In the genomic region with DNA sequence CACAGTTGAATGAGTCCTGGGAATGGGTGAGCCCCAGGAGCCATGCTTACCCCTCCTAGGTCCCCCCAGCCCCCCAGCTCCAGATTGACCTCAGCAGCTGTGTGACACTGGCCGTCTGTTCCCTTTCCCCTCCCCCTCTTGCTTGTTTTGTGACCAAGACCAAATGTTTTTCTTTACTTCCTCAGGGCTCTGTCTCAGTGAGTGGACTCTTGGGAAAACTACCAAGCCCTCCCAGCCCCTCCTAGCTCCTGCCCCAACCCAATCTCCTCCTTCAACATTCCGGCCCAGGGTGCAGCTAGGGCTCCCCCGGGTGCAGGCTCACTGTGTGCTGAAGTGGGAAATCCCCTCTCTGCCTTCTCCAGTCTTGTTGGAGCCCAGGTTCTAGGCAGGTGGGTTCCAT, we compare ENCODE assay signal across 8 mouse cellular contexts. TPM values are rescaled to one million over a fixed set of nuclear protein-coding genes. Genes with fewer than 3 reads are reported as not detected.
A peak's percentile ranks its signal among the peaks of the same experiment; 100 is the strongest.
DNase-seq lines count a peak whose midpoint lies in the region; ATAC-seq and TF ChIP-seq lines count a peak whose summit lies in the region.

No protein-coding gene starts in this region.

- peak overlapping the region; percentile 82 for H3K4me3 ChIP-seq in forebrain, embryonic 12.5 days (replicated peaks)
- H3K4me3 ChIP-seq in hindbrain, embryonic 16.5 days (ENCODE audit: low read length), result peak overlapping the region; percentile 99; the same call in 1 of the 2 replicates
- peak overlapping the region; percentile 96 for H3K4me3 ChIP-seq in liver, embryonic 15.5 days (replicated peaks)
- H3K4me3 ChIP-seq in small intestine, adult 2 months (ENCODE audit: low read depth, low read length), result peak overlapping the region; percentile 65

- H3K27ac ChIP-seq in forebrain, embryonic 12.5 days, result peak overlapping the region; percentile 21
- H3K27ac ChIP-seq in hindbrain, embryonic 16.5 days (ENCODE audit: low read depth, low read length), result peak overlapping the region; percentile 64; the same call in 1 of the 2 replicates
- peak overlapping the region; percentile 97 for H3K27ac ChIP-seq in liver, embryonic 15.5 days (replicated peaks)
- peak overlapping the region; percentile 92 for H3K27ac ChIP-seq in small intestine, adult 2 months (ENCODE audit: insufficient read depth, low read depth, low read length)

- H3K9me3 ChIP-seq in forebrain, embryonic 12.5 days, result no peaks in the 10 kb centered on the region
- no peaks in the 10 kb centered on the region for H3K9me3 ChIP-seq in hindbrain, embryonic 16.5 days (ENCODE audit: control insufficient read depth, low read length)
- H3K9me3 ChIP-seq in liver, embryonic 15.5 days (replicated peaks), result no peaks in the 10 kb centered on the region

- no peak for ATAC-seq in forebrain, embryonic 12.5 days (ENCODE audit: low FRiP score)
- no peak for ATAC-seq in hindbrain, embryonic 16.5 days
- ATAC-seq in liver, embryonic 15.5 days (ENCODE audit: insufficient read depth), result no peak

- no peaks in the 10 kb centered on the region for H3K27me3 ChIP-seq in forebrain, embryonic 12.5 days
- no peaks in the 10 kb centered on the region for H3K27me3 ChIP-seq in hindbrain, embryonic 16.5 days (replicated peaks; ENCODE audit: control insufficient read depth, insufficient read depth, low read length)
- H3K27me3 ChIP-seq in liver, embryonic 15.5 days, result no peaks in the 10 kb centered on the region
- no peaks in the 10 kb centered on the region for H3K27me3 ChIP-seq in small intestine, adult 2 months (ENCODE audit: control insufficient read depth, insufficient read depth, low read length)

- 59% methylated on average over 3 of the region's 3 CpGs for WGBS in forebrain, embryonic 12.5 days
- 30% methylated on average over 3 of the region's 3 CpGs for WGBS in hindbrain, embryonic 16.5 days
- 20% methylated on average over 3 of the region's 3 CpGs for WGBS in liver, embryonic 15.5 days (ENCODE audit: insufficient replicate concordance)
- 7% methylated on average over 3 of the region's 3 CpGs for WGBS in small intestine, adult 2 months

- peaks cover 25% of the 10 kb centered on the region for H3K36me3 ChIP-seq in forebrain, embryonic 12.5 days (replicated peaks)
- H3K36me3 ChIP-seq in hindbrain, embryonic 16.5 days (ENCODE audit: control insufficient read depth, insufficient read depth, low read length), result peaks cover 8% of the 10 kb centered on the region
- H3K36me3 ChIP-seq in liver, embryonic 15.5 days (replicated peaks), result peaks cover 28% of the 10 kb centered on the region
- H3K36me3 ChIP-seq in small intestine, adult 2 months (ENCODE audit: control insufficient read depth, insufficient read depth, low read length), result peaks cover 16% of the 10 kb centered on the region

- peaks cover 48% of the 10 kb centered on the region for H3K4me1 ChIP-seq in forebrain, embryonic 12.5 days
- H3K4me1 ChIP-seq in hindbrain, embryonic 16.5 days (ENCODE audit: control insufficient read depth, insufficient read depth, low read depth, low read length), result peaks cover 29% of the 10 kb centered on the region
- peaks cover 58% of the 10 kb centered on the region for H3K4me1 ChIP-seq in liver, embryonic 15.5 days (replicated peaks)
- H3K4me1 ChIP-seq in small intestine, adult 2 months (ENCODE audit: control insufficient read depth, insufficient read depth, insufficient read length, low read length), result peaks cover 18% of the 10 kb centered on the region

- peak overlapping the region; percentile 72 for H3K9ac ChIP-seq in forebrain, embryonic 12.5 days
- peak overlapping the region; percentile 47 for H3K9ac ChIP-seq in hindbrain, embryonic 16.5 days (ENCODE audit: low read depth, low read length)
- peak overlapping the region; percentile 87 for H3K9ac ChIP-seq in liver, embryonic 15.5 days

- peak; percentile 48 to 56 for DNase-seq in spleen, postnatal 36 days (ENCODE audit: low spot score in 2 of 2)
- no peak for DNase-seq in spleen, postnatal 14 days (ENCODE audit: low spot score in 2 of 2)
- DNase-seq in adrenal gland, adult 2 months, result no peak
- no peak for DNase-seq in T-cell, adult 2 months (ENCODE audit: low spot score)

- no peak for TF ChIP-seq CTCF in small intestine, adult 2 months (IDR thresholded peaks at IDR 0.05; ENCODE audit: extremely low read depth, insufficient read length, insufficient replicate concordance, low read depth, low read length)

- TF ChIP-seq POLR2A in small intestine, adult 2 months (IDR thresholded peaks at IDR 0.05; ENCODE audit: low read depth, low read length), result 0 out of 2 replicates have a peak, but pooled peaks have one; percentile 10

- H3K4me2 ChIP-seq in forebrain, embryonic 12.5 days, result peak overlapping the region; percentile 82
- peak overlapping the region; percentile 97 for H3K4me2 ChIP-seq in hindbrain, embryonic 16.5 days (ENCODE audit: low read length)
- H3K4me2 ChIP-seq in liver, embryonic 15.5 days, result peak overlapping the region; percentile 93

RNA-seq across cellular contexts. Expression of a gene that starts 1.6 kb away (rescaled TPM):
- 9.6 and 10.1 TPM in 2 replicates for polyA plus RNA-seq in forebrain, embryonic 12.5 days (2016; fragmentation: Nextera tagmentation; extraction: Ambion mirVana)
- 7.4 and 7.6 TPM in 2 replicates for polyA plus RNA-seq in hindbrain, embryonic 16.5 days (2015; fragmentation: Nextera tagmentation; extraction: Ambion mirVana)
- polyA plus RNA-seq in liver, embryonic 15.5 days (2015; fragmentation: Nextera tagmentation; extraction: Ambion mirVana), result 6.0 and 7.8 TPM in 2 replicates
- 19.1 and 29.0 TPM in 2 replicates for polyA plus RNA-seq in small intestine, adult 2 months (2012; rRNA removed)
- total RNA-seq in adrenal gland, adult 2 months (2021), result 1 to 10 TPM; 6.4 to 7.4 TPM
- 30.4 and 31.4 TPM in 2 replicates for polyA plus RNA-seq in adrenal gland, adult 2 months (2012; rRNA removed)

RNA-seq across cellular contexts. Expression of a gene that starts 1.7 kb away (rescaled TPM):
- polyA plus RNA-seq in forebrain, embryonic 12.5 days (2016; fragmentation: Nextera tagmentation; extraction: Ambion mirVana), result 29.8 and 35.1 TPM in 2 replicates
- polyA plus RNA-seq in hindbrain, embryonic 16.5 days (2015; fragmentation: Nextera tagmentation; extraction: Ambion mirVana), result 14.9 and 21.6 TPM in 2 replicates
- polyA plus RNA-seq in liver, embryonic 15.5 days (2015; fragmentation: Nextera tagmentation; extraction: Ambion mirVana), result 25.7 and 26.4 TPM in 2 replicates
- polyA plus RNA-seq in small intestine, adult 2 months (2012; rRNA removed), result 38.4 and 54.1 TPM in 2 replicates
- 10 to 100 TPM; 27.9 to 31.7 TPM for total RNA-seq in adrenal gland, adult 2 months (2021)
- 36.7 and 52.7 TPM in 2 replicates for polyA plus RNA-seq in adrenal gland, adult 2 months (2012; rRNA removed)

RNA-seq across cellular contexts. Expression of a gene that starts 1.8 kb away (rescaled TPM):
- 0.26 and 0.45 TPM in 2 replicates for polyA plus RNA-seq in forebrain, embryonic 12.5 days (2016; fragmentation: Nextera tagmentation; extraction: Ambion mirVana)
- not detected in 2 replicates for polyA plus RNA-seq in hindbrain, embryonic 16.5 days (2015; fragmentation: Nextera tagmentation; extraction: Ambion mirVana)
- polyA plus RNA-seq in liver, embryonic 15.5 days (2015; fragmentation: Nextera tagmentation; extraction: Ambion mirVana), result not detected in 2 replicates
- polyA plus RNA-seq in small intestine, adult 2 months (2012; rRNA removed), result 0.08 and 0.19 TPM in 2 replicates
- total RNA-seq in adrenal gland, adult 2 months (2021), result 1 to 10 TPM in 1 of 2 experiments, under 1 TPM in 1; 0.89 to 2.6 TPM
- polyA plus RNA-seq in adrenal gland, adult 2 months (2012; rRNA removed), result 2.5 and 3.3 TPM in 2 replicates

RNA-seq across cellular contexts. Expression of a gene that starts 10.5 kb away (rescaled TPM):
- polyA plus RNA-seq in forebrain, embryonic 12.5 days (2016; fragmentation: Nextera tagmentation; extraction: Ambion mirVana), result 9.0 and 10.5 TPM in 2 replicates
- 3.4 and 6.6 TPM in 2 replicates for polyA plus RNA-seq in hindbrain, embryonic 16.5 days (2015; fragmentation: Nextera tagmentation; extraction: Ambion mirVana)
- 3.6 and 4.6 TPM in 2 replicates for polyA plus RNA-seq in liver, embryonic 15.5 days (2015; fragmentation: Nextera tagmentation; extraction: Ambion mirVana)
- 86.6 and 155 TPM in 2 replicates for polyA plus RNA-seq in small intestine, adult 2 months (2012; rRNA removed)
- 10 to 100 TPM in 1 of 2 experiments, 1 to 10 TPM in 1; 3.0 to 14.8 TPM for total RNA-seq in adrenal gland, adult 2 months (2021)
- 81.3 and 84.6 TPM in 2 replicates for polyA plus RNA-seq in adrenal gland, adult 2 months (2012; rRNA removed)

RNA-seq across cellular contexts. Expression of a gene that starts 14.9 kb away (rescaled TPM):
- not detected in 2 replicates for polyA plus RNA-seq in forebrain, embryonic 12.5 days (2016; fragmentation: Nextera tagmentation; extraction: Ambion mirVana)
- polyA plus RNA-seq in hindbrain, embryonic 16.5 days (2015; fragmentation: Nextera tagmentation; extraction: Ambion mirVana), result 0.11 and 0.16 TPM in 2 replicates
- 0.07 TPM in 1 of 2 replicates, not detected in the other for polyA plus RNA-seq in liver, embryonic 15.5 days (2015; fragmentation: Nextera tagmentation; extraction: Ambion mirVana)
- polyA plus RNA-seq in small intestine, adult 2 months (2012; rRNA removed), result 0.35 and 0.43 TPM in 2 replicates
- 10 to 100 TPM in 1 of 2 experiments, 1 to 10 TPM in 1; 9.6 to 14.2 TPM for total RNA-seq in adrenal gland, adult 2 months (2021)
- polyA plus RNA-seq in adrenal gland, adult 2 months (2012; rRNA removed), result 18.9 and 32.8 TPM in 2 replicates

Comparison
In these comparisons a context has a peak if more than half of its experiments do, and no peak if none do; other contexts are left out.
1. DNase-seq: peak in spleen, postnatal 36 days (2 of 2); none in spleen, postnatal 14 days (0 of 2), adrenal gland, adult 2 months (single experiment) and T-cell, adult 2 months (single experiment).
2. H3K27ac ChIP-seq: peak in every context shown above with its lines; median percentile 97 in liver, embryonic 15.5 days; 92 in small intestine, adult 2 months; 64 in hindbrain, embryonic 16.5 days; 21 in forebrain, embryonic 12.5 days.
3. Peak in every context shown above with its lines, with median percentiles within 50 percentile points of each other: H3K4me2 ChIP-seq, H3K4me3 ChIP-seq and H3K9ac ChIP-seq.